Mouse (Mus musculus) myocyte (in vitro differentiated cells): Measurements from ENCODE around the gene Rbfox1.

ENCODE experiments used
- MYOD1 ChIP-seq, 3 experiments: IDR thresholded peaks; one replicate each; pipeline ENCODE4 v1.6.1; 2011; ENCODE audit warnings: control low read depth in 2 of 3, low read depth in 2 of 3, mild to moderate bottlenecking in 2 of 3, moderate library complexity in 1 of 3; ENCODE audit not compliant: insufficient read length in 2 of 3, control insufficient read depth in 1 of 3
- MYOG ChIP-seq, 3 experiments: IDR thresholded peaks; one replicate each; pipeline ENCODE4 v1.6.1; 2011; ENCODE audit warnings: control low read depth in 2 of 3, low read depth in 2 of 3, mild to moderate bottlenecking in 2 of 3; ENCODE audit not compliant: insufficient read length in 2 of 3, control insufficient read depth in 1 of 3, insufficient read depth in 1 of 3
- POLR2A ChIP-seq: IDR thresholded peaks from one replicate; pipeline ENCODE4 v1.6.1; 2011; ENCODE audit warnings: low read depth, mild to moderate bottlenecking, control low read depth, moderate library complexity; ENCODE audit not compliant: insufficient read length

DNA sequence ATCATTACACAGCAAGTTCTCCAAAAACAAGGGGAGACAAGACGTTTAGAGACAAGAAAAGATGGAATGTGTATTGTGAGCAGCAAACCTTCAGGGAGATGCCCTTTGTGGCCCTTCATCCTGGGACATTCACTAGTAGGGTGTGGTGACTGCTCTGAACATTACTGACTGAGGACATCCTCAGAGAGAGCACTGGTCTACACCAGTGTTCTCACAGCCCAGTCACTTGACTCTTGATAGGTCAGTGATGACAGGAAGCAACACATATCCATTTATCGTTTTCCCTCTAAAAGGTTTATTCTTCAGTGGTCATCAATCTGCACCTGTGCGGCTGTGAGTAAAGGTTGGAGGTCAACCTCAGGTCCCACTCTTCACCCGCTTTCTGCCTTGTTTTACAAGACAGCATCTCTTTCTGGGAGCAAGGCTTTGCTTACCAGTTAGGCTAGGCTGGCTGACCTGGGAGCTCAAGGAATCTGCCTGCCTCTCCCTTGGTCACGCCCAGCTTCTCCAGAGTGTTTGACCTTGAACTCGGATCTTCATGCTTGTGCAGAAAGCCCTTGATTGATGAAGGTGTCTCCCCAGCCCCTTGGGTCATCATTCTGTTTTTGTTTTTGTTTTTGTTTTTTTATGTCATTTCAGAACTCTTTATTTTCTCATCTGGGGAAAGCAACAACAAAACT is 892.5 kb downstream of the Rbfox1 start:
- TF ChIP-seq MYOG (IDR thresholded peaks at IDR 0.05; ENCODE audit: control insufficient read depth in 1 of 3, insufficient read depth in 1 of 3, insufficient read length in 2 of 3, low read depth in 2 of 3) = no peak
- TF ChIP-seq POLR2A = no peak
- TF ChIP-seq MYOD1 (IDR thresholded peaks at IDR 0.05; ENCODE audit: control insufficient read depth in 1 of 3, insufficient read length in 2 of 3, low read depth in 2 of 3) = no peak
